Mouse (Mus musculus) Patski (cell line): Measurements from ENCODE around the gene Ppm1b. TPM values are rescaled to one million over a fixed set of nuclear protein-coding genes. Genes with fewer than 3 reads are reported as not detected.

Source experiments
- ATAC-seq: fragments of 100-300 bp; one replicate; pipeline ENCODE4 v1.8.0; 2021
- CTCF ChIA-PET: fragments of 350-600 bp; sonication (Branson Sonifier 250); formaldehyde crosslinking; loops from one replicate; lab custom pipeline; 2022; ENCODE audit warnings: inconsistent platforms; lab: Charles Lee
- POLR2A ChIA-PET: fragments of 350-600 bp; sonication (Branson Sonifier 250); formaldehyde crosslinking; loops from one replicate; lab custom pipeline; 2022; ENCODE audit warnings: antibody characterized with exemption, inconsistent platforms; lab: Charles Lee
- DNase-seq: peaks from one replicate; pipeline ENCODE4 v3.0.0-alpha.2; 2011; ENCODE audit warnings: low read depth, low spot score
- H3K27me3 ChIP-seq: fragments of 371-371 bp; one replicate; pipeline ENCODE4 v1.5.1; 2021
- CTCF ChIP-seq: fragments of 100-300 bp; IDR thresholded peaks from one replicate; pipeline ENCODE4 v1.5.1; 2021
- in situ Hi-C: fragments of 300-500 bp; cut with MboI; formaldehyde crosslinking; loops from 3 replicates; pipeline ENCODE4 v1.11.1; 2018; ENCODE audit warnings: low pct_unique_long_range_greater_than_20kb, mixed read lengths
- polyA plus RNA-seq: library from polyadenylated mRNA; unstranded; gene quantifications from one replicate; pipeline ENCODE4 v1.2.3, GENCODE M21; 2021

Ppm1b gene
- polyA plus RNA-seq, 1 experiment from 2014 or later = 77.0 TPM

DNA sequence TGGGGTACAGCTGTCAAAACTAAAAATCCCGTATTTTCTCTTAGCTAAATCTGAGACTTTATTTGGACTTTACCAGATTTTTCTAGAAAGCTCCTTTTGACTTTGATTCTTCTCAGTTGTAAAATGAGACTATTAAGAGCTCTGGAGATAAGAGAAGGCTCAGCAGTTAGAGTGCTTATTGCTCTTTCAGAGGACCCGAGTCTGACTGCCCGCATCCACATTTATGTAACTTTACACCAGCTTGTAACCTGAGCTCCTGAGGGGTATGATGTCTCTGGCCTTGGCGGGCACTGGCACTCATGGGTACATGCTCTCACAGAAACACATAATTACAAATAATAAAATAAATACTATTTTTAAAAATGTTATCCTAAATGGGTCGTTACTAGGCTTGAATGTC lies 29.8 kb downstream of the Ppm1b start:
- POLR2A ChIA-PET = no interaction called here
- H3K27me3 ChIP-seq = no peaks in the 10 kb centered on the region
- no peak for TF ChIP-seq CTCF
- in situ Hi-C loops = no loop called here
- CTCF ChIA-PET = interaction anchor here (1.4 kb wide), 1 partner anchor 9 kb away, joined by 6 read pairs; no protein-coding TSS in a partner anchor
- ATAC-seq (no peak), DNase-seq (no peak)

DNA sequence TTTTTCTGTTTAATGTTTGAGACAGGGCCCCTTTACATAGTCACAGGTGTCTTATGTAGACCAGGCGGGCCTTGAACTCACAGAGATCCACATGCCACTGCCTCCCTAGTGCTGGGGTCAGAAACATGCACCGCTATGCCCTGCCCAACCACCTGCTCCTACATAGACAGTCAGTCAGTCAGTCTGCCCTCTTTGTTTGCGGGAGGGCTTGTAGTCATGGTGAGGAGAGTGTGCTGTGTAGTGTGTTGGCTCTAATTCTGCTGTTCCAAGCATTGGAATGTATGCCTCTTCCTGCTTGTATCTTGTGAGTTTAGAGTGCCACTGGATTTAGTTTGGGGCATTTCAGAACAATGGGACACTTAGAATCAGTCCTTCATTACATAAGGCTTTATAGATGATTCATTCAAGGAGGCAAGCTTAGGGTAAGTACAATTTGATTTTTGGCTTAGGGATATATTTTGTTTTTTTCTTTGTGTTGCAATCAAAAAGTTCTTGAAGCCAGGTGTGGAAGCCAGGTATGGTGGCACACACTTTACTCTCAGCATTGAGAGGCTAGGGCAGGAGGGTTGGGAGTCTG lies 31.4 kb downstream of the Ppm1b start:
- ATAC-seq = no peak
- CTCF ChIA-PET = no interaction called here
- no peak for TF ChIP-seq CTCF
- no peak for DNase-seq
- POLR2A ChIA-PET = interaction anchor here (0.6 kb wide), 1 partner anchor 104 kb away, joined by 6 read pairs; no protein-coding TSS in a partner anchor
- H3K27me3 ChIP-seq = no peaks in the 10 kb centered on the region
- in situ Hi-C loops = no loop called here

DNA sequence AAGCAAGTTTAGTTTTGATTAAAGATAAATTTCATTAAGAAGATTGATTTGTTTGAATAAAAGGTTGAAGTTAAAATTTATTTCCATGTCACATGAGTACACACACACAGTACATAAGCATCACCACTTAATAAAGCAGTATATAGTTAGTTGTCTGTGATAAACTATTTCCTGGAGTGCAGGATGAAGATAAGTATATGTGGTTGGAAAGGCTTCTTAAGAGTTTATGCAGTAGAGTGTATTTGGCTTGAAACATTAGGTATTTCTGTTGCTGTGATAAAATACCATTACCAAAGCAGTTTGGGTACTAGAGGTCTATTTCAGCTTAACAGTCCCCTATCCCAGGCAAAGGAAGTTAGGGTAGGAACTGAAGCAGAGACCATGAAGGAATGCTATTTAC lies 32.0 kb downstream of the Ppm1b start:
- H3K27me3 ChIP-seq = no peaks in the 10 kb centered on the region
- in situ Hi-C loops = no loop called here
- DNase-seq (no peak), ATAC-seq (no peak)
- POLR2A ChIA-PET = interaction anchor here (0.6 kb wide), 1 partner anchor 104 kb away, joined by 6 read pairs; no protein-coding TSS in a partner anchor
- CTCF ChIA-PET = interaction anchor here (1.3 kb wide), 1 partner anchor 11 kb away, joined by 8 read pairs; no protein-coding TSS in a partner anchor
- TF ChIP-seq CTCF = no peak

DNA sequence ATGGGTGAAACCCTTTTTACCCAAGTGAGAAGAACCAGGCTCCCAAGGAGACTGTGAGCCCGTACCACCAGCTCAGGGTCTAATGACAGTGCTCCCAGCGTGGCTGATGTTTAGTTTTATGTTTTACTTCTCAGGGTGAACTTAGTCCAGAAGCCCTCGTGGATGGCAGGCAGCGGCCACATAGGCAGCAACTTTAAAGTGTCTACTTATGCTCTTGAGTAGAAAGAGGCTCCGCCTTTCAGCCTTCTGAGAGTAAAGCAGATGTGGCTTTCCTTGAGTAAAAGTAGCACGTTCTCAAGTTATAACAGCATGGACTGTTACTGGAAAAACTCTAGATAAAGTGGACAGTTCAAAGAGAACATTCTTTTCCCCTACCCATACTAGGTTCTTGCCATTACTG lies 39.3 kb downstream of the Ppm1b start:
- no peaks in the 10 kb centered on the region for H3K27me3 ChIP-seq
- CTCF ChIA-PET = no interaction called here
- ATAC-seq = no peak
- in situ Hi-C loops = no loop called here
- no peak for TF ChIP-seq CTCF
- POLR2A ChIA-PET = no interaction called here
- DNase-seq = no peak

DNA sequence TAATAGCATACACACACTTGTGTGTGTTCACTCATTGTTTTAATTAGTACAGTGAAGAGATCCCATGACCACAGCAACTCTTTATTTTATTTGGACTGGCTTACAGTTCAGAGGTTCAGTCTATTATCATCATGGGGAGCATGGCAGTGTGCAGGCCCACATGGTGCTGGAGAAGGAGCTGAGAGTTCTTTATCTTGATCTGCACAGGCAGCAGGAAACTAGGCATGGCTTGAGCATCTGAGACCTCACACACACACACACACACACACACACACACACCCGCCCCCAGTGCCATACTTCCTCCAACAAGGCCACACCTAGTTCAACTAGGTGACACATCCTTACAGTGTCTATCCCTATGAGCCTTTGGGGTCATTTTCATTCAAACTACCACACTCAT lies 41.1 kb downstream of the Ppm1b start:
- in situ Hi-C loops = no loop called here

DNA sequence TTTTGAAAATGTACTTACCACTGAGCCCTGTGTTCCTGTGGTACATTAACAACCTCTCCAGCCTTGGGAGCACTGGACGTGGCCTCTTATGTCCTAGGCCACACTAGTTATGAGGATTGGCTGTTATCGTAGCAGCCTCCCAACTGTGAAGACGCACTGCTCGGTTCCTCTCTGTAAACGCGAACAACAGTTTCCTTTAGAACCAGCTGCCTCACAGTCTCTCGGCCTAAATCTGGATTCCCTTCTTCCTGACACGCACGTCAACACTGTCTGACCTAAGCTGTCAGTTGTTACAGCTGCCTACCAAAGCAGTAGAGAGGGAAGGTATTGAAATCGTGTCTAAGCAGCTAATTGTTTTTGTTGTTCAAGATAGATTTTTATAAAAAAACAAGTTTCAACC lies 43.1 kb downstream of the Ppm1b start:
- DNase-seq (no peak), ATAC-seq (no peak)
- no peak for TF ChIP-seq CTCF
- in situ Hi-C loops = no loop called here
- CTCF ChIA-PET = interaction anchor here (2.1 kb wide), 1 partner anchor 10 kb away, joined by 8 read pairs; no protein-coding TSS in a partner anchor
- POLR2A ChIA-PET = no interaction called here
- no peaks in the 10 kb centered on the region for H3K27me3 ChIP-seq

More for the DNA sequence above, 41.1 kb downstream of the Ppm1b start:
- ChIA-PET POLR2A (no interaction called here), CTCF (no interaction called here)
- ATAC-seq = no peak
- H3K27me3 ChIP-seq = no peaks in the 10 kb centered on the region
- no peak for DNase-seq
- TF ChIP-seq CTCF = no peak

DNA sequence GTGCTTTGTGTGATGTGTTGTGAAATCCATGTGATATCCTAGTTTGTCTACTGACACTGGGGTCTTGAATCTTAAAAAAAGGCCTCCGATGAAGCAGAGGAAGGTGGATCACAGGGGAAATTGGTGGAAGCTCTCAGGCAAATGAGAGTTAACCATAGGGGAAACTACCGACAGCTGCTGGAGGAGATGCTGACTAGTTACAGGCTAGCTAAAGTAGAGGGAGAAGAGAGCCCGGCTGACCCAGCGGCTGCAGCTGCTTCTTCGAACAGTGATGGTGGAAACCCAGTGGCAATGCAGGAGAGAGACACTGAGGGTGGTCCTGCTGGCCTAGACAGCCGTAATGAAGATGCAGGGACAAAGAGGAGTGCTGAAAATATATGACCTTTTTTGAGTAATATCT lies 56.9 kb downstream of the Ppm1b start:
- ChIA-PET CTCF (interaction anchor here (1.7 to 2.2 kb wide), 2 partner anchors 10 kb away, joined by 7 read pairs; no protein-coding TSS in a partner anchor), POLR2A (no interaction called here)

DNA sequence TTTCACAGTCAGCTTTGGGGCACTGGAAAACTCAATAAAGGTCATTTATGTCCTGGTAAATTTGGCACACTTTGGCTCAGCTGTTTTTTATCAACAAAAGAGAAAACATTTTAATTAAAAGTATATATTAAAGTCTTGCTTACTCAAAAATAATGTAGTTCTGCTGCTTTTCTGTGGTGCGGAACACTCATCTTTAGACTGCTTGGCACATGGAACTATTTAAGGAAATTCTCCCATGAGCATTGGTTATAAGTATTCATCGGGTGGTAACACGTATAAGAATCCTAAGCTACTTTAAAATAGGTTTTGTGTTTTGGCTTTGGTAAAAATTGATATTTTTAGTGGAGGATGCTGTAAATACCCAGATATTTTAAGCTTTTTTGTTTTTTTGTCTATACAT lies 58.1 kb downstream of the Ppm1b start:
- CTCF ChIA-PET = interaction anchor here (1.3 to 2.2 kb wide), 4 partner anchors 9 to 34 kb away, joined by 3 to 7 read pairs (median 6); no protein-coding TSS in a partner anchor
- ATAC-seq = no peak

More for the DNA sequence above, 56.9 kb downstream of the Ppm1b start:
- in situ Hi-C loops = no loop called here
- no peaks in the 10 kb centered on the region for H3K27me3 ChIP-seq
- TF ChIP-seq CTCF = no peak
- ATAC-seq (no peak), DNase-seq (no peak)

DNA sequence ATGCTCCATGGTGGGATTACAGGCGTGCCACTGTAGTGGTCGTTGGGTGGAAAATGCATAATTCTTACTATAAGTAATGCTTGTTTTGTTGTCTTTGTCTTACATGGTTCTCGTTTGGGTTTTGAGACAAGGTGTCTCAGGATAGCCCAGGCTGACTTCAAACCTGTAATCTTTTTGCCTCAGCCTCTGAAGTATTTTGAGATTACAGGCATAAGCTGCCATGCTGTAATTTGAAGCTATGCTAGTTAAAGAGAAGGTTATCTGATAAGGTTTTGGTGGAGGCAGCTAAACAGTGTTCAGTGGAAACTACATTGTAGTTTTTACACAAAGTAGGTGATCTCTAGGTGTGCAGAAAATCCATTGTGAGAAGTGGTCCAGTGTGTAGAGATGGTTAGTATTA lies 61.8 kb downstream of the Ppm1b start:
- ATAC-seq = no peak
- DNase-seq = no peak
- in situ Hi-C loops = no loop called here
- ChIA-PET CTCF (no interaction called here), POLR2A (no interaction called here)
- no peak for TF ChIP-seq CTCF
- H3K27me3 ChIP-seq = no peaks in the 10 kb centered on the region

More for the DNA sequence above, 58.1 kb downstream of the Ppm1b start:
- no peak for DNase-seq
- POLR2A ChIA-PET = no interaction called here
- no peaks in the 10 kb centered on the region for H3K27me3 ChIP-seq
- TF ChIP-seq CTCF = no peak
- in situ Hi-C loops = no loop called here

DNA sequence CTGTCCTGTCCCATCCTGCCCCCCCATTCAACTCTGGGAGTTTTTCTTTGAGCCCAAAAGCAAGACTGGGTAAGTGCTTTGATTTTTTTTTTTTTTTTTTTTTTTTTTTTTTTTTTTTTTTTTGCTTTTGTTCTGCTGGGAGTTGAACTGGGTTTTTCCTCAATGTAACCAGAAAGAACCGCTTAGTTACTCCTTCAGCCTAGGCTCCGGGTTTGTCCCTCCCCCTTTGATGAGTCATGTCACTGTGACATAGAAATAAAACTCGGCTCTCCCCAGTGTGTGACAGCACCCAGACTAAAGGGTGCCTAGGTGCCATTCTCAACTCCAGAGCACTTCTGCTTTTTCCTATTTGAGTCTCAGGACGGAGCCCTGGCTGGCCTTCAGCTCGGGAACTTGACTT lies 62.3 kb downstream of the Ppm1b start:
- in situ Hi-C loops = no loop called here

DNA sequence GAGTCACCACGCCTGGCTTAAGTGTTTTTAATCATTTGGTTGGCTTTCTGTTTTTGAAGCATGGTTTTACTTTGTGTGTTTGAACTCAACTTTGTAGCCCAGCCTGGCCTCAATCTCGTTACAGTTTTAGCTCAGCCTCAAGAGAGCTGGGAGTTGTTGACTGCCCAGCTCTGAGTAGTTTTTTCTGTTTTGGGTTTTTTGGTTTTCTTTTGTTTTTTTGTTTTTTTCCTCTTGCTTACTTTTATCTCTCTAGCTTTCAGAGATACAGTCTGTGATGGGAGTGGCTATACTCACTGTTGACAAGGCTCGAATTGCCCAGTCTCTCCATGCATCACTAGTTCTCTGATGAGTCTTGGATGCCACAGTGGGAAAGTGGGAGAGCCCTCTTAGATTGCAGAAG lies 63.8 kb downstream of the Ppm1b start:
- ChIA-PET POLR2A (no interaction called here), CTCF (interaction anchor here (1.2 kb wide), 1 partner anchor 17 kb away, joined by 3 read pairs; no protein-coding TSS in a partner anchor)
- in situ Hi-C loops = loop anchor here (10.0 kb wide), 2 partner anchors 64 to 146 kb away; no protein-coding TSS in a partner anchor
- H3K27me3 ChIP-seq = no peaks in the 10 kb centered on the region
- no peak for TF ChIP-seq CTCF
- DNase-seq = no peak
- no peak for ATAC-seq

More for the DNA sequence above, 62.3 kb downstream of the Ppm1b start:
- CTCF ChIA-PET = interaction anchor here (0.8 kb wide), 1 partner anchor 51 kb away, joined by 3 read pairs; no protein-coding TSS in a partner anchor
- POLR2A ChIA-PET = interaction anchor here (0.6 kb wide), 1 partner anchor 1519 kb away, joined by 7 read pairs; no protein-coding TSS in a partner anchor
- ATAC-seq (no peak), DNase-seq (no peak)
- TF ChIP-seq CTCF = no peak
- H3K27me3 ChIP-seq = no peaks in the 10 kb centered on the region
